Mouse (Mus musculus): ENCODE measurements around the gene Lrrc23. TPM values are rescaled to one million over a fixed set of nuclear protein-coding genes. Genes with fewer than 3 reads are reported as not detected.

The Lrrc23 gene
- polyA plus RNA-seq, 1 experiment from 2014 or later = 0.45 TPM

- Histone ChIP-seq H3K4me3 (ENCODE audit: low read depth, low read length) (no peak overlapping the region), H3K9ac (ENCODE audit: low read length) (no peak overlapping the region), H3K9me3 (ENCODE audit: control insufficient read depth, low read length) (no peaks in the 10 kb centered on the region), H3K36me3 (ENCODE audit: control insufficient read depth, insufficient read depth, low read length) (no peaks in the 10 kb centered on the region), H3K27ac (ENCODE audit: low read depth) (no peak overlapping the region), H3K4me2 (ENCODE audit: low read length) (no peak overlapping the region), H3K27me3 (replicated peaks; ENCODE audit: control insufficient read depth, insufficient read depth, low read length) (no peaks in the 10 kb centered on the region), H3K4me1 (replicated peaks; ENCODE audit: control insufficient read depth, insufficient read depth, low read length) (no peaks in the 10 kb centered on the region)
- WGBS = 71% methylated on average over 10 of the region's 10 CpGs
- ATAC-seq (replicated peaks; ENCODE audit: low FRiP score, low TSS enrichment, low read depth) = no peak
- no peak for DNase-seq (ENCODE audit: low spot score)
Measured at GRCm38 (mm10) chr6:124787722-124788121, 8.2 kb upstream of the Lrrc23 start.

GRCm38 (mm10) chr6:124786756-124787420 lies 7.4 kb upstream of the Lrrc23 start:
- Histone ChIP-seq H3K4me2 (ENCODE audit: low read length) (no peak overlapping the region), H3K36me3 (ENCODE audit: control insufficient read depth, insufficient read depth, low read length) (no peaks in the 10 kb centered on the region), H3K27me3 (replicated peaks; ENCODE audit: control insufficient read depth, insufficient read depth, low read length) (no peaks in the 10 kb centered on the region), H3K9ac (ENCODE audit: low read length) (no peak overlapping the region), H3K9me3 (ENCODE audit: control insufficient read depth, low read length) (no peaks in the 10 kb centered on the region), H3K27ac (ENCODE audit: low read depth) (no peak overlapping the region), H3K4me1 (replicated peaks; ENCODE audit: control insufficient read depth, insufficient read depth, low read length) (0 out of 2 replicates have a peak, but pooled peaks cover 4% of the 10 kb centered on the region), H3K4me3 (ENCODE audit: low read depth, low read length) (no peak overlapping the region)
- 59% methylated on average over 8 of the region's 8 CpGs for WGBS
- DNase-seq (ENCODE audit: low spot score) = no peak
- no peak for ATAC-seq (replicated peaks; ENCODE audit: low FRiP score, low TSS enrichment, low read depth)

- H3K4me1 ChIP-seq (replicated peaks; ENCODE audit: control insufficient read depth, insufficient read depth, low read length) = peaks cover 14% of the 10 kb centered on the region; the same call in 1 of the 2 replicates
- H3K9ac ChIP-seq (ENCODE audit: low read length) = no peak overlapping the region
- ATAC-seq (replicated peaks; ENCODE audit: low FRiP score, low TSS enrichment, low read depth) (no peak; the same call in 1 of the 2 replicates), DNase-seq (ENCODE audit: low spot score) (peak; percentile 62)
- H3K27ac ChIP-seq (ENCODE audit: low read depth) = no peak overlapping the region
- H3K4me3 ChIP-seq (ENCODE audit: low read depth, low read length) = peak overlapping the region; percentile 17; the same call in 1 of the 2 replicates
- 0 out of 2 replicates have a peak, but pooled peaks cover 10% of the 10 kb centered on the region for H3K27me3 ChIP-seq (replicated peaks; ENCODE audit: control insufficient read depth, insufficient read depth, low read length)
- WGBS = 26% methylated on average over 6 of the region's 6 CpGs
- H3K9me3 ChIP-seq (ENCODE audit: control insufficient read depth, low read length) = no peaks in the 10 kb centered on the region
- peak overlapping the region; percentile 44 for H3K4me2 ChIP-seq (ENCODE audit: low read length)
- H3K36me3 ChIP-seq (ENCODE audit: control insufficient read depth, insufficient read depth, low read length) = no peaks in the 10 kb centered on the region
Measured at GRCm38 (mm10) chr6:124782436-124782835, 2.9 kb upstream of the Lrrc23 start.

GRCm38 (mm10) chr6:124780917-124781316 lies 1.4 kb upstream of the Lrrc23 start:
- no peak overlapping the region for H3K9ac ChIP-seq (ENCODE audit: low read length)
- no peaks in the 10 kb centered on the region for H3K9me3 ChIP-seq (ENCODE audit: control insufficient read depth, low read length)
- H3K4me3 ChIP-seq (ENCODE audit: low read depth, low read length) = no peak overlapping the region
- no peak overlapping the region for H3K4me2 ChIP-seq (ENCODE audit: low read length)
- H3K27me3 ChIP-seq (replicated peaks; ENCODE audit: control insufficient read depth, insufficient read depth, low read length) = 0 out of 2 replicates have a peak, but pooled peaks cover 10% of the 10 kb centered on the region
- H3K4me1 ChIP-seq (replicated peaks; ENCODE audit: control insufficient read depth, insufficient read depth, low read length) = peaks cover 14% of the 10 kb centered on the region; the same call in 1 of the 2 replicates
- H3K36me3 ChIP-seq (ENCODE audit: control insufficient read depth, insufficient read depth, low read length) = no peaks in the 10 kb centered on the region
- ATAC-seq (replicated peaks; ENCODE audit: low FRiP score, low TSS enrichment, low read depth) = no peak
- H3K27ac ChIP-seq (ENCODE audit: low read depth) = no peak overlapping the region
- WGBS = 87% methylated on average over 7 of the region's 7 CpGs
- DNase-seq (ENCODE audit: low spot score) = no peak

- no peak; the same call in 1 of the 2 replicates for ATAC-seq (replicated peaks; ENCODE audit: low FRiP score, low TSS enrichment, low read depth)
- Histone ChIP-seq H3K27ac (ENCODE audit: low read depth) (no peak overlapping the region), H3K4me1 (replicated peaks; ENCODE audit: control insufficient read depth, insufficient read depth, low read length) (peaks cover 14% of the 10 kb centered on the region; the same call in 1 of the 2 replicates), H3K4me2 (ENCODE audit: low read length) (peak overlapping the region; percentile 73), H3K4me3 (ENCODE audit: low read depth, low read length) (peak overlapping the region; percentile 40), H3K27me3 (replicated peaks; ENCODE audit: control insufficient read depth, insufficient read depth, low read length) (0 out of 2 replicates have a peak, but pooled peaks cover 10% of the 10 kb centered on the region), H3K9ac (ENCODE audit: low read length) (peak overlapping the region; percentile 29; the same call in 1 of the 2 replicates), H3K9me3 (ENCODE audit: control insufficient read depth, low read length) (no peaks in the 10 kb centered on the region), H3K36me3 (ENCODE audit: control insufficient read depth, insufficient read depth, low read length) (no peaks in the 10 kb centered on the region)
- DNase-seq (ENCODE audit: low spot score) = no peak
- WGBS = 5% methylated on average over 10 of the region's 10 CpGs
Measured at GRCm38 (mm10) chr6:124779984-124780416, 473 bp upstream of the Lrrc23 start.

GRCm38 (mm10) chr6:124770511-124770910 lies 9.0 kb downstream of the Lrrc23 start:
- no peaks in the 10 kb centered on the region for H3K36me3 ChIP-seq (ENCODE audit: control insufficient read depth, insufficient read depth, low read length)
- H3K4me1 ChIP-seq (replicated peaks; ENCODE audit: control insufficient read depth, insufficient read depth, low read length) = peaks cover 8% of the 10 kb centered on the region
- H3K27me3 ChIP-seq (replicated peaks; ENCODE audit: control insufficient read depth, insufficient read depth, low read length) = 0 out of 2 replicates have a peak, but pooled peaks cover 3% of the 10 kb centered on the region
- H3K27ac ChIP-seq (ENCODE audit: low read depth) = no peak overlapping the region
- no peak overlapping the region for H3K4me3 ChIP-seq (ENCODE audit: low read depth, low read length)
- 86% methylated on average over 15 of the region's 15 CpGs for WGBS
- H3K4me2 ChIP-seq (ENCODE audit: low read length) = no peak overlapping the region
- ATAC-seq (replicated peaks; ENCODE audit: low FRiP score, low TSS enrichment, low read depth) = no peak
- H3K9me3 ChIP-seq (ENCODE audit: control insufficient read depth, low read length) = no peaks in the 10 kb centered on the region
- H3K9ac ChIP-seq (ENCODE audit: low read length) = no peak overlapping the region
- no peak for DNase-seq (ENCODE audit: low spot score)

- Histone ChIP-seq H3K9ac (ENCODE audit: low read length) (peak overlapping the region; percentile 47), H3K27me3 (replicated peaks; ENCODE audit: control insufficient read depth, insufficient read depth, low read length) (0 out of 2 replicates have a peak, but pooled peaks cover 3% of the 10 kb centered on the region), H3K4me3 (ENCODE audit: low read depth, low read length) (peak overlapping the region; percentile 49; the same call in 1 of the 2 replicates), H3K9me3 (ENCODE audit: control insufficient read depth, low read length) (no peaks in the 10 kb centered on the region), H3K36me3 (ENCODE audit: control insufficient read depth, insufficient read depth, low read length) (no peaks in the 10 kb centered on the region), H3K4me2 (ENCODE audit: low read length) (peak overlapping the region; percentile 95), H3K4me1 (replicated peaks; ENCODE audit: control insufficient read depth, insufficient read depth, low read length) (peaks cover 8% of the 10 kb centered on the region), H3K27ac (ENCODE audit: low read depth) (no peak overlapping the region)
- no peak for ATAC-seq (replicated peaks; ENCODE audit: low FRiP score, low TSS enrichment, low read depth)
- no peak for DNase-seq (ENCODE audit: low spot score)
- WGBS = 58% methylated on average over 7 of the region's 7 CpGs
Measured at GRCm38 (mm10) chr6:124770013-124770412, 9.5 kb downstream of the Lrrc23 start.

- DNase-seq (ENCODE audit: low spot score) (peak; percentile 68), ATAC-seq (replicated peaks; ENCODE audit: low FRiP score, low TSS enrichment, low read depth) (peak; percentile 74)
- H3K27me3 ChIP-seq (replicated peaks; ENCODE audit: control insufficient read depth, insufficient read depth, low read length) = 0 out of 2 replicates have a peak, but pooled peaks cover 3% of the 10 kb centered on the region
- peak within 1 kb of the TSS; percentile 95 for H3K4me2 ChIP-seq (ENCODE audit: low read length)
- peak within 1 kb of the TSS; percentile 47 for H3K9ac ChIP-seq (ENCODE audit: low read length)
- H3K27ac ChIP-seq (ENCODE audit: low read depth) = no peak within 1 kb of the TSS
- H3K4me3 ChIP-seq (ENCODE audit: low read depth, low read length) = peak within 1 kb of the TSS; percentile 49
- H3K36me3 ChIP-seq (ENCODE audit: control insufficient read depth, insufficient read depth, low read length) = no peaks in the 10 kb centered on the region
- no peaks in the 10 kb centered on the region for H3K9me3 ChIP-seq (ENCODE audit: control insufficient read depth, low read length)
- WGBS = 1% methylated on average over 54 of the region's 54 CpGs
- H3K4me1 ChIP-seq (replicated peaks; ENCODE audit: control insufficient read depth, insufficient read depth, low read length) = peaks cover 8% of the 10 kb centered on the region
Measured at GRCm38 (mm10) chr6:124769101-124769765, 10.3 kb downstream of the Lrrc23 start, which contains the start of gene Eno2. Eno2 (minus strand) TSS chr6:124769673.

Data from intestine, embryonic 14.5 days (tissue).